Mouse (Mus musculus) cerebellum, postnatal 25 days (tissue): ENCODE results near the gene Nbea.

Source experiments
- DNase-seq, 2 experiments: peaks; one replicate each; pipeline ENCODE4 v3.0.0; 2021; ENCODE audit warnings: mixed read lengths in 2 of 2

The Nbea gene

GRCm38 (mm10) chr3:55782056-55782687, 401.3 kb downstream of the Nbea start, which contains the start of gene Mab21l1:
Gene Mab21l1, plus strand, starts transcription at chr3:55782510.
- DNase-seq, result peak; percentile 96

GRCm38 (mm10) chr3:55781429-55782055, 402.0 kb downstream of the Nbea start:
- peak; percentile 48 to 53 for DNase-seq

GRCm38 (mm10) chr3:55780120-55781070, 403.1 kb downstream of the Nbea start:
- DNase-seq, result peak; percentile 78 to 87

GRCm38 (mm10) chr3:55778764-55779730, 404.5 kb downstream of the Nbea start:
- DNase-seq, result peak; percentile 72 to 73

GRCm38 (mm10) chr3:55777501-55777900, 406.0 kb downstream of the Nbea start:
- peak; percentile 33 to 44 for DNase-seq

- peak; percentile 45 to 56 for DNase-seq
Observed at GRCm38 (mm10) chr3:55775753-55776152, 407.7 kb downstream of the Nbea start.

GRCm38 (mm10) chr3:55775245-55775644, 408.3 kb downstream of the Nbea start:
- DNase-seq, result peak; percentile 60 to 61

- DNase-seq, result peak; percentile 72 to 74
Observed at GRCm38 (mm10) chr3:55774203-55774602, 409.3 kb downstream of the Nbea start.

GRCm38 (mm10) chr3:55769308-55769707, 414.2 kb downstream of the Nbea start:
- no peak for DNase-seq

- DNase-seq, result no peak
Observed at GRCm38 (mm10) chr3:55768654-55769053, 414.8 kb downstream of the Nbea start.

- DNase-seq, result no peak
Observed at GRCm38 (mm10) chr3:55763591-55763990, 419.9 kb downstream of the Nbea start.

- DNase-seq, result peak; percentile 51 to 63
Observed at GRCm38 (mm10) chr3:55758297-55758696, 425.2 kb downstream of the Nbea start.

- DNase-seq, result no peak
Observed at GRCm38 (mm10) chr3:55756602-55757190, 426.8 kb downstream of the Nbea start.

- DNase-seq, result no peak
Observed at GRCm38 (mm10) chr3:55755805-55756601, 427.5 kb downstream of the Nbea start.

GRCm38 (mm10) chr3:55754981-55755608, 428.4 kb downstream of the Nbea start:
- DNase-seq, result no peak

GRCm38 (mm10) chr3:55753872-55754271, 429.6 kb downstream of the Nbea start:
- DNase-seq, result no peak

- peak in 1 of 2 experiments; percentile 47 for DNase-seq
Observed at GRCm38 (mm10) chr3:55752558-55752957, 430.9 kb downstream of the Nbea start.

GRCm38 (mm10) chr3:55751363-55751762, 432.1 kb downstream of the Nbea start:
- DNase-seq, result peak in 1 of 2 experiments; percentile 21

- no peak for DNase-seq
Observed at GRCm38 (mm10) chr3:55750445-55751065, 432.9 kb downstream of the Nbea start.

GRCm38 (mm10) chr3:55743885-55744284, 439.6 kb downstream of the Nbea start:
- DNase-seq, result no peak
